Mouse (Mus musculus): Measurements from ENCODE around the gene Aste1. TPM values are rescaled to one million over a fixed set of nuclear protein-coding genes. Genes with fewer than 3 reads are reported as not detected.

Gene Aste1
- 6.5 and 7.5 TPM in 2 replicates for polyA plus RNA-seq (2015; fragmentation: Nextera tagmentation; extraction: Ambion mirVana)

GRCm38 (mm10) chr9:105395218-105395627 lies at the start of gene Aste1, which contains the start of gene Nek11:
Aste1 (plus strand) TSS chr9:105395392.
Nek11 (minus strand) TSS chr9:105395524.

Other genes starting within 250 kb of the Aste1 start
- gene Nek11, start 132 bp downstream of the Aste1 start, polyA plus RNA-seq (2015; fragmentation: Nextera tagmentation; extraction: Ambion mirVana): 0.12 and 0.23 TPM in 2 replicates
- gene Atp2c1, start 131.9 kb downstream of the Aste1 start, polyA plus RNA-seq (2015; fragmentation: Nextera tagmentation; extraction: Ambion mirVana): 45.0 and 50.5 TPM in 2 replicates
- 10.1 and 10.8 TPM in 2 replicates for gene Pik3r4, start 247.6 kb downstream of the Aste1 start, polyA plus RNA-seq (2015; fragmentation: Nextera tagmentation; extraction: Ambion mirVana)